Mouse (Mus musculus) neural tube, embryonic 15.5 days (tissue): Measurements from ENCODE around the gene Slc17a8. TPM values are rescaled to one million over a fixed set of nuclear protein-coding genes. Genes with fewer than 3 reads are reported as not detected.

Source experiments
- ATAC-seq: fragments of 200-750 bp; cut with Nextera tagmentation; 2 replicates; pipeline ENCODE4 v1.8.0; 2017; ENCODE audit warnings: mild to moderate bottlenecking, moderate TSS enrichment, moderate library complexity; ENCODE audit not compliant: low FRiP score
- H3K27ac ChIP-seq: fragments of 300-500 bp; sonication (generic); replicated peaks from 2 replicates; pipeline ENCODE4 v1.5.1; 2015; ENCODE audit warnings: mild to moderate bottlenecking, inconsistent platforms
- H3K27me3 ChIP-seq: fragments of 300-500 bp; sonication (generic); replicated peaks from 2 replicates; pipeline ENCODE4 v1.6.1; 2015; ENCODE audit warnings: inconsistent platforms
- H3K36me3 ChIP-seq: fragments of 300-500 bp; sonication (generic); 2 replicates; pipeline ENCODE4 v1.6.1; 2015; ENCODE audit warnings: inconsistent platforms
- H3K4me1 ChIP-seq: fragments of 300-500 bp; sonication (generic); 2 replicates; pipeline ENCODE4 v1.6.1; 2015; ENCODE audit warnings: inconsistent platforms
- H3K4me2 ChIP-seq: fragments of 300-500 bp; sonication (generic); 2 replicates; pipeline ENCODE4 v1.6.1; 2015; ENCODE audit warnings: inconsistent platforms, mild to moderate bottlenecking, moderate library complexity
- H3K4me3 ChIP-seq: fragments of 300-500 bp; sonication (generic); replicated peaks from 2 replicates; pipeline ENCODE4 v1.5.1; 2015; ENCODE audit warnings: mild to moderate bottlenecking, inconsistent platforms
- H3K9ac ChIP-seq: fragments of 300-500 bp; sonication (generic); replicated peaks from 2 replicates; pipeline ENCODE4 v1.6.1; 2015; ENCODE audit warnings: mild to moderate bottlenecking, inconsistent platforms
- H3K9me3 ChIP-seq: fragments of 300-500 bp; sonication (generic); replicated peaks from 2 replicates; pipeline ENCODE4 v1.6.1; 2016; ENCODE audit warnings: inconsistent platforms
- whole genome bisulfite sequencing: fragments of 180-500 bp; shearing (Covaris S2); methylation state at CpG from one replicate; pipeline ENCODE4 v1.1.7; 2015; ENCODE audit warnings: mixed read lengths; 5-methylcytosine and 5-hydroxymethylcytosine counted together
- polyA plus RNA-seq: library from polyadenylated mRNA; unstranded; fragments of >200 nt; fragmentation: Nextera tagmentation; extraction: Ambion mirVana; gene quantifications from 2 replicates; pipeline ENCODE4 v1.2.1, GENCODE M21; 2015

Slc17a8 gene
- polyA plus RNA-seq, 1 experiment from 2014 or later, result 0.54 TPM

- Histone ChIP-seq H3K4me1 (peaks cover 1% of the 10 kb centered on the region; the same call in 1 of the 2 replicates), H3K4me2 (no peak overlapping the region), H3K36me3 (no peaks in the 10 kb centered on the region), H3K9me3 (no peaks in the 10 kb centered on the region), H3K27me3 (no peaks in the 10 kb centered on the region), H3K4me3 (no peak overlapping the region), H3K27ac (no peak overlapping the region), H3K9ac (no peak overlapping the region)
- WGBS, result 86% methylated on average over 5 of the region's 5 CpGs
- no peak for ATAC-seq
These were observed 68.0 kb downstream of the Slc17a8 start for GRCm38 (mm10) chr10:89553015-89553414.

- ATAC-seq, result no peak
- H3K4me3 ChIP-seq, result no peak overlapping the region
- no peak overlapping the region for H3K4me2 ChIP-seq
- H3K27me3 ChIP-seq, result no peaks in the 10 kb centered on the region
- H3K4me1 ChIP-seq, result peaks cover 4% of the 10 kb centered on the region; the same call in 1 of the 2 replicates
- H3K9me3 ChIP-seq, result no peaks in the 10 kb centered on the region
- H3K36me3 ChIP-seq, result no peaks in the 10 kb centered on the region
- no peak overlapping the region for H3K9ac ChIP-seq
- WGBS, result 86% methylated on average over 4 of the region's 4 CpGs
- H3K27ac ChIP-seq, result no peak overlapping the region
These were observed 69.4 kb downstream of the Slc17a8 start for GRCm38 (mm10) chr10:89551657-89552056.

- 30% methylated on average over 6 of the region's 6 CpGs for WGBS
- peak overlapping the region; percentile 37; the same call in 1 of the 2 replicates for H3K27ac ChIP-seq
- H3K9ac ChIP-seq, result no peak overlapping the region
- no peaks in the 10 kb centered on the region for H3K9me3 ChIP-seq
- ATAC-seq, result peak; percentile 50; the same call in 1 of the 2 replicates
- no peaks in the 10 kb centered on the region for H3K27me3 ChIP-seq
- H3K4me1 ChIP-seq, result peaks cover 4% of the 10 kb centered on the region; the same call in 1 of the 2 replicates
- no peak overlapping the region for H3K4me2 ChIP-seq
- no peaks in the 10 kb centered on the region for H3K36me3 ChIP-seq
- no peak overlapping the region for H3K4me3 ChIP-seq
These were observed 73.0 kb downstream of the Slc17a8 start for GRCm38 (mm10) chr10:89548028-89548427.

- H3K9me3 ChIP-seq, result no peaks in the 10 kb centered on the region
- no peak overlapping the region for H3K4me2 ChIP-seq
- no peak overlapping the region for H3K4me3 ChIP-seq
- H3K36me3 ChIP-seq, result no peaks in the 10 kb centered on the region
- H3K4me1 ChIP-seq, result peaks cover 4% of the 10 kb centered on the region; the same call in 1 of the 2 replicates
- ATAC-seq, result no peak
- H3K27me3 ChIP-seq, result no peaks in the 10 kb centered on the region
- H3K27ac ChIP-seq, result no peak overlapping the region
- WGBS, result 82% methylated on average over 2 of the region's 2 CpGs
- H3K9ac ChIP-seq, result no peak overlapping the region
These were observed 74.1 kb downstream of the Slc17a8 start for GRCm38 (mm10) chr10:89546989-89547388.

- H3K4me2 ChIP-seq, result no peak overlapping the region
- no peak overlapping the region for H3K9ac ChIP-seq
- no peaks in the 10 kb centered on the region for H3K27me3 ChIP-seq
- no peak overlapping the region for H3K27ac ChIP-seq
- H3K9me3 ChIP-seq, result no peaks in the 10 kb centered on the region
- 78% methylated on average over 6 of the region's 6 CpGs for WGBS
- no peak overlapping the region for H3K4me3 ChIP-seq
- ATAC-seq, result no peak
- H3K36me3 ChIP-seq, result no peaks in the 10 kb centered on the region
- peaks cover 4% of the 10 kb centered on the region; the same call in 1 of the 2 replicates for H3K4me1 ChIP-seq
These were observed 77.2 kb downstream of the Slc17a8 start for GRCm38 (mm10) chr10:89543867-89544266.

GRCm38 (mm10) chr10:89542321-89542720 lies 78.7 kb downstream of the Slc17a8 start:
- H3K27ac ChIP-seq, result no peak overlapping the region
- no peak overlapping the region for H3K4me3 ChIP-seq
- ATAC-seq, result no peak
- H3K9ac ChIP-seq, result no peak overlapping the region
- H3K27me3 ChIP-seq, result no peaks in the 10 kb centered on the region
- no peaks in the 10 kb centered on the region for H3K9me3 ChIP-seq
- no peak overlapping the region for H3K4me2 ChIP-seq
- 76% methylated on average over 3 of the region's 3 CpGs for WGBS
- no peaks in the 10 kb centered on the region for H3K4me1 ChIP-seq
- H3K36me3 ChIP-seq, result no peaks in the 10 kb centered on the region

GRCm38 (mm10) chr10:89532929-89533727 lies 87.9 kb downstream of the Slc17a8 start, which contains the start of gene Nr1h4:
TSS of gene Nr1h4 (minus strand) at chr10:89533585.
- 70% methylated on average over 17 of the region's 17 CpGs for WGBS
- Histone ChIP-seq H3K4me1 (peaks cover 9% of the 10 kb centered on the region), H3K27ac (no peak within 1 kb of the TSS), H3K4me2 (no peak within 1 kb of the TSS), H3K9ac (no peak within 1 kb of the TSS), H3K36me3 (no peaks in the 10 kb centered on the region), H3K9me3 (no peaks in the 10 kb centered on the region), H3K27me3 (no peaks in the 10 kb centered on the region), H3K4me3 (no peak within 1 kb of the TSS)
- ATAC-seq, result no peak

GRCm38 (mm10) chr10:89532451-89532850 lies 88.6 kb downstream of the Slc17a8 start:
- H3K4me3 ChIP-seq, result no peak overlapping the region
- no peak for ATAC-seq
- H3K4me1 ChIP-seq, result peaks cover 9% of the 10 kb centered on the region
- 72% methylated on average over 5 of the region's 5 CpGs for WGBS
- H3K36me3 ChIP-seq, result no peaks in the 10 kb centered on the region
- no peaks in the 10 kb centered on the region for H3K27me3 ChIP-seq
- H3K9ac ChIP-seq, result no peak overlapping the region
- no peak overlapping the region for H3K27ac ChIP-seq
- no peaks in the 10 kb centered on the region for H3K9me3 ChIP-seq
- no peak overlapping the region for H3K4me2 ChIP-seq

- H3K9ac ChIP-seq, result no peak overlapping the region
- no peaks in the 10 kb centered on the region for H3K36me3 ChIP-seq
- no peaks in the 10 kb centered on the region for H3K9me3 ChIP-seq
- no peak overlapping the region for H3K4me2 ChIP-seq
- no peaks in the 10 kb centered on the region for H3K27me3 ChIP-seq
- H3K27ac ChIP-seq, result no peak overlapping the region
- no peak overlapping the region for H3K4me3 ChIP-seq
- peaks cover 9% of the 10 kb centered on the region for H3K4me1 ChIP-seq
- ATAC-seq, result no peak
- WGBS, result 88% methylated on average over 2 of the region's 2 CpGs
These were observed 89.1 kb downstream of the Slc17a8 start for GRCm38 (mm10) chr10:89531976-89532375.

- ATAC-seq, result peak; percentile 79
- Histone ChIP-seq H3K4me2 (no peak overlapping the region), H3K27me3 (no peaks in the 10 kb centered on the region), H3K4me3 (no peak overlapping the region), H3K9ac (no peak overlapping the region), H3K27ac (no peak overlapping the region), H3K4me1 (peaks cover 9% of the 10 kb centered on the region), H3K9me3 (no peaks in the 10 kb centered on the region), H3K36me3 (no peaks in the 10 kb centered on the region)
- WGBS, result 45% methylated on average over 5 of the region's 5 CpGs
These were observed 89.8 kb downstream of the Slc17a8 start for GRCm38 (mm10) chr10:89531194-89531634.

GRCm38 (mm10) chr10:89527054-89527453 lies 94.0 kb downstream of the Slc17a8 start:
- H3K9me3 ChIP-seq, result no peaks in the 10 kb centered on the region
- WGBS, result 85% methylated on average over 5 of the region's 5 CpGs
- ATAC-seq, result no peak

GRCm38 (mm10) chr10:89525823-89526222 lies 95.2 kb downstream of the Slc17a8 start:
- peaks cover 2% of the 10 kb centered on the region; the same call in 1 of the 2 replicates for H3K4me1 ChIP-seq
- no peak overlapping the region for H3K27ac ChIP-seq
- H3K36me3 ChIP-seq, result no peaks in the 10 kb centered on the region
- no peak overlapping the region for H3K4me2 ChIP-seq
- H3K4me3 ChIP-seq, result no peak overlapping the region
- ATAC-seq, result no peak
- H3K9ac ChIP-seq, result no peak overlapping the region
- WGBS, result 64% methylated on average over 2 of the region's 2 CpGs
- H3K9me3 ChIP-seq, result no peaks in the 10 kb centered on the region
- no peaks in the 10 kb centered on the region for H3K27me3 ChIP-seq

More at GRCm38 (mm10) chr10:89527054-89527453, 94.0 kb downstream of the Slc17a8 start:
- Histone ChIP-seq H3K27ac (no peak overlapping the region), H3K4me2 (no peak overlapping the region), H3K4me3 (no peak overlapping the region), H3K4me1 (peaks cover 9% of the 10 kb centered on the region; the same call in 1 of the 2 replicates), H3K27me3 (no peaks in the 10 kb centered on the region), H3K36me3 (no peaks in the 10 kb centered on the region), H3K9ac (no peak overlapping the region)
